Mouse (Mus musculus): ENCODE data around the gene Trir. TPM values are rescaled to one million over a fixed set of nuclear protein-coding genes. Genes with fewer than 3 reads are reported as not detected.
A peak's percentile ranks its signal among the peaks of the same experiment; 100 is the strongest.

Trir gene
- polyA plus RNA-seq, 1 experiment from 2014 or later: 102 TPM

DNA sequence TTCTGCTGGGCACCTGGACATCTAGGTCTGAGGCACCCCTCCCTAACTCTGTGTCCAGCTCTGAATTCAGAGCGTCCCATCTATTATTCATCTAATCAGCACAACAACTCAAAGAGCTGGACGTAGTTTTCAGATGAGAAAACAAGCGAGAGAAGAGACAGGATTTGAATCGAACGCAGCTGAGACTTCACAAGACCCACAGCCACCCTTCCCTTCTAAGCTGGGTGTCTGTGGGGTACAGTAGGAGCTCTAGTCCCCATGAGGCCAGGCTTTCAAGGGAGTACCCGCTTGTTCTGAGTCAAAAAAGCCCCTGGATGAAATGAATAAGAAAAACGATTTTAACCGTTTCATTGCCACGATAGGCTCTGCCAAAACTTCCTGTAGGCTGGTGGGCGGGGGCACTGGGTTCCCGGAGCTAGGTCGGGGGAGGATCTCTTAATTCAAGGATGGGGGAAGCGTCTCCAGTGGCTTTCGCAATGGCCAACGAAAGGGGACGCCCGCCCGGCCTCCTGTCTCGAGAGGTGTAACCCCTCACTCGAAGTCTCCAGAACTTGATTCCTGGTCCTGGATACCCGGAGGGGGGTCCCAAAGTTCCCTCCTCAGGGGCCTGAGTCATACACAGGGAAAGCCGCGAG is 41.5 kb upstream of the Trir start:
- Histone ChIP-seq H3K9me3 (no peaks in the 10 kb centered on the region), H3K4me3 (peak overlapping the region; percentile 51), H3K4me1 (peaks cover 47% of the 10 kb centered on the region), H3K27ac (peak overlapping the region; percentile 81), H3K4me2 (peak overlapping the region; percentile 95), H3K9ac (peak overlapping the region; percentile 39; the same call in 1 of the 2 replicates), H3K36me3 (no peaks in the 10 kb centered on the region), H3K27me3 (0 out of 2 replicates have a peak, but pooled peaks cover 4% of the 10 kb centered on the region)
- ATAC-seq (ENCODE audit: insufficient number of reproducible peaks, low FRiP score, low TSS enrichment, low read depth): no peak
- 1% methylated on average over 23 of the region's 23 CpGs for WGBS

- H3K9me3 ChIP-seq: no peaks in the 10 kb centered on the region
- no peaks in the 10 kb centered on the region for H3K36me3 ChIP-seq
- H3K9ac ChIP-seq: peak overlapping the region; percentile 39; the same call in 1 of the 2 replicates
- 0 out of 2 replicates have a peak, but pooled peaks cover 4% of the 10 kb centered on the region for H3K27me3 ChIP-seq
- peak overlapping the region; percentile 51 for H3K4me3 ChIP-seq
- ATAC-seq (ENCODE audit: insufficient number of reproducible peaks, low FRiP score, low TSS enrichment, low read depth): no peak
- H3K27ac ChIP-seq: peak overlapping the region; percentile 81
- H3K4me1 ChIP-seq: peaks cover 48% of the 10 kb centered on the region
- H3K4me2 ChIP-seq: peak overlapping the region; percentile 95
- WGBS: 1% methylated on average over 53 of the region's 53 CpGs
Observed at GRCm38 (mm10) chr8:84985684-84986378, 40.8 kb upstream of the Trir start.

- Histone ChIP-seq H3K36me3 (no peaks in the 10 kb centered on the region), H3K9me3 (no peaks in the 10 kb centered on the region), H3K9ac (no peak overlapping the region), H3K4me1 (peaks cover 47% of the 10 kb centered on the region), H3K4me3 (peak overlapping the region; percentile 51), H3K4me2 (peak overlapping the region; percentile 95), H3K27ac (peak overlapping the region; percentile 81; the same call in 1 of the 2 replicates), H3K27me3 (0 out of 2 replicates have a peak, but pooled peaks cover 4% of the 10 kb centered on the region)
- WGBS: 31% methylated on average over 8 of the region's 8 CpGs
- no peak for ATAC-seq (ENCODE audit: insufficient number of reproducible peaks, low FRiP score, low TSS enrichment, low read depth)
Observed at GRCm38 (mm10) chr8:84986379-84986945, 40.2 kb upstream of the Trir start.

- WGBS: 80% methylated on average over 5 of the region's 5 CpGs
- no peak overlapping the region for H3K4me3 ChIP-seq
- H3K4me1 ChIP-seq: peaks cover 40% of the 10 kb centered on the region
- H3K4me2 ChIP-seq: no peak overlapping the region
- no peak overlapping the region for H3K9ac ChIP-seq
- no peaks in the 10 kb centered on the region for H3K36me3 ChIP-seq
- no peaks in the 10 kb centered on the region for H3K9me3 ChIP-seq
- no peak overlapping the region for H3K27ac ChIP-seq
- ATAC-seq (ENCODE audit: insufficient number of reproducible peaks, low FRiP score, low TSS enrichment, low read depth): no peak
- H3K27me3 ChIP-seq: 0 out of 2 replicates have a peak, but pooled peaks cover 4% of the 10 kb centered on the region
Observed at GRCm38 (mm10) chr8:84987388-84987787, 39.2 kb upstream of the Trir start.

GRCm38 (mm10) chr8:84987903-84988302 is 38.7 kb upstream of the Trir start:
- no peak overlapping the region for H3K4me2 ChIP-seq
- no peak overlapping the region for H3K4me3 ChIP-seq
- 64% methylated on average over 2 of the region's 2 CpGs for WGBS
- H3K9me3 ChIP-seq: no peaks in the 10 kb centered on the region
- H3K27me3 ChIP-seq: 0 out of 2 replicates have a peak, but pooled peaks cover 4% of the 10 kb centered on the region
- no peak for ATAC-seq (ENCODE audit: insufficient number of reproducible peaks, low FRiP score, low TSS enrichment, low read depth)
- H3K4me1 ChIP-seq: peaks cover 39% of the 10 kb centered on the region
- H3K36me3 ChIP-seq: no peaks in the 10 kb centered on the region
- H3K27ac ChIP-seq: no peak overlapping the region
- H3K9ac ChIP-seq: no peak overlapping the region

GRCm38 (mm10) chr8:84989311-84989731 is 37.3 kb upstream of the Trir start:
- no peak for ATAC-seq (ENCODE audit: insufficient number of reproducible peaks, low FRiP score, low TSS enrichment, low read depth)
- H3K27ac ChIP-seq: 0 out of 2 replicates have a peak overlapping the region, but pooled peaks have one; percentile 33
- 1% methylated on average over 15 of the region's 15 CpGs for WGBS
- H3K9me3 ChIP-seq: no peaks in the 10 kb centered on the region
- peak overlapping the region; percentile 7; the same call in 1 of the 2 replicates for H3K4me3 ChIP-seq
- H3K27me3 ChIP-seq: peaks cover 5% of the 10 kb centered on the region; the same call in 1 of the 2 replicates
- peak overlapping the region; percentile 91 for H3K4me2 ChIP-seq
- H3K4me1 ChIP-seq: peaks cover 36% of the 10 kb centered on the region
- no peaks in the 10 kb centered on the region for H3K36me3 ChIP-seq
- no peak overlapping the region for H3K9ac ChIP-seq

DNA sequence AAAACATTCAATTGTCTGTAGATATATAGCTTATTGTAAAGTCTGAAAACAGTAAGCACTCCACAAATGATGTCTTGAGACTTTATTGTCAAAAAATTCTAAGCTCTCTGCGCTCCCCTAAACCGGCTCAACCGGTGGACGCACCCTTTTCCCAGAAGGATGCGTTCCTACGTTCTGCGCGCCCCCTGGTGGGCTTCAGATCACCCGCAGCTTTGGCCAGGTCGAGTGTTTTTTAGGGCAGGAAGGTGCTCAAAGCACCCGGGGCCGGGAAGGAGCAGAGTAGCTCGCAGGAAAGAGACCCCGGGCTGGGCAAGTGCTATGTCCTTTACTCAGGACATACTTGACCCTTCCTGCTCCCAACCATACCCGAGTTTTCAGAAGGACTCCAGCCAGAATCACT is 36.8 kb upstream of the Trir start:
- H3K9me3 ChIP-seq: no peaks in the 10 kb centered on the region
- H3K4me2 ChIP-seq: peak overlapping the region; percentile 91
- 0% methylated on average over 15 of the region's 15 CpGs for WGBS
- peak overlapping the region; percentile 84 for H3K27ac ChIP-seq
- peaks cover 2% of the 10 kb centered on the region; the same call in 1 of the 2 replicates for H3K36me3 ChIP-seq
- ATAC-seq (ENCODE audit: insufficient number of reproducible peaks, low FRiP score, low TSS enrichment, low read depth): peak; percentile 57
- H3K4me1 ChIP-seq: peaks cover 31% of the 10 kb centered on the region
- H3K4me3 ChIP-seq: peak overlapping the region; percentile 61
- H3K9ac ChIP-seq: peak overlapping the region; percentile 52
- H3K27me3 ChIP-seq: peaks cover 10% of the 10 kb centered on the region

DNA sequence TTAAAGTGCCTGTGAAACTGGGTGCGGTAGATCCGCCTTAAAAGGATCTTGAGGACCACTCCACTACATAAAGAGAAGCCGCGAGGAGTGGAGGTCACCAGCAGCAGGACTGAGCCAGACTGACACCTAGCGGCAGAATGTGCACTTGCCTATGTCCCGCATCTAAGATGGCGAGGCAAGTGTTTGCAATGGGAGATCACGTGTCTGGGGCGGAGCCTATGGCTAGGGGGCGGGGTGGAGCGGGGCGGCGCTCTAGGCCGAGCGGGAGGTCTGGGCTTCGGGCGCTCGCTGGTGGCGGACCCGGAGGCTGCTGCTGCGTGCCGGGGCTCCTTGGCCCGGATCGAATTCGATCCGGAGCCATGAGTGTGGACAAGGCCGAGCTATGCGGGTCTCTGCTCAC is 36.3 kb upstream of the Trir start, which contains the start of gene Hook2:
TSS of gene Hook2 (plus strand) at position 255 of the 400 bp plus-strand sequence.
- WGBS: 0% methylated on average over 28 of the region's 28 CpGs

DNA sequence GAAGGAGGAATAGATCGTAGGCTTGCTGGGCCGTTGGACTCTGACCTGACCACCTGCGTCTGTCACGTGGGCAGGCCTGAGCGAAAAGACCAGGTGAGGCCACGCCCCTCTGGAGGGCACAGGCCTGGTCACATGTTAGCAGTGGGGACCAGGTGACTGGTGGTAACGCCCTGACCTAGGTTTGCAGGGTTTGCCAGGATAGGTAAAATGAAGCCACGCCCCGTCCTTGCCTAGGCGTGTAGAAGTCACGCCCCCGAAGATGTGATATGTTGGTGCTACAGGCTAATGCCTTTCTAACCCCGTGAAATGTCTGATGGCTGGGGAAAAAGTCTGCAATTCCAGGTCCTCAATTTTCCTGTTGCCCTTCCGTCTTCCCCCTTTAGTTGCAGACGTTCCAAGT is 35.8 kb upstream of the Trir start:
- peak overlapping the region; percentile 58 for H3K9ac ChIP-seq
- peaks cover 17% of the 10 kb centered on the region for H3K27me3 ChIP-seq
- peak; percentile 22; the same call in 1 of the 2 replicates for ATAC-seq (ENCODE audit: insufficient number of reproducible peaks, low FRiP score, low TSS enrichment, low read depth)
- peak overlapping the region; percentile 91 for H3K4me2 ChIP-seq
- WGBS: 3% methylated on average over 15 of the region's 15 CpGs
- peaks cover 4% of the 10 kb centered on the region; the same call in 1 of the 2 replicates for H3K36me3 ChIP-seq
- peak overlapping the region; percentile 84 for H3K27ac ChIP-seq
- no peaks in the 10 kb centered on the region for H3K9me3 ChIP-seq
- peak overlapping the region; percentile 61 for H3K4me3 ChIP-seq
- H3K4me1 ChIP-seq: peaks cover 25% of the 10 kb centered on the region

More for the DNA sequence above, 36.3 kb upstream of the Trir start, which contains the start of gene Hook2:
- H3K9ac ChIP-seq: peak within 1 kb of the TSS; percentile 58
- peak within 1 kb of the TSS; percentile 91 for H3K4me2 ChIP-seq
- peak within 1 kb of the TSS; percentile 84 for H3K27ac ChIP-seq
- ATAC-seq (ENCODE audit: insufficient number of reproducible peaks, low FRiP score, low TSS enrichment, low read depth): peak; percentile 87
- H3K4me3 ChIP-seq: peak within 1 kb of the TSS; percentile 61
- no peaks in the 10 kb centered on the region for H3K9me3 ChIP-seq
- peaks cover 15% of the 10 kb centered on the region for H3K27me3 ChIP-seq
- peaks cover 26% of the 10 kb centered on the region for H3K4me1 ChIP-seq
- peaks cover 4% of the 10 kb centered on the region; the same call in 1 of the 2 replicates for H3K36me3 ChIP-seq

GRCm38 (mm10) chr8:84994375-84994774 is 32.2 kb upstream of the Trir start:
- Histone ChIP-seq H3K27ac (no peak overlapping the region), H3K9me3 (no peaks in the 10 kb centered on the region), H3K4me1 (peaks cover 28% of the 10 kb centered on the region), H3K4me2 (no peak overlapping the region), H3K27me3 (peaks cover 20% of the 10 kb centered on the region), H3K4me3 (no peak overlapping the region), H3K36me3 (peaks cover 4% of the 10 kb centered on the region; the same call in 1 of the 2 replicates), H3K9ac (no peak overlapping the region)
- ATAC-seq (ENCODE audit: insufficient number of reproducible peaks, low FRiP score, low TSS enrichment, low read depth): no peak
- 91% methylated on average over 9 of the region's 9 CpGs for WGBS

DNA sequence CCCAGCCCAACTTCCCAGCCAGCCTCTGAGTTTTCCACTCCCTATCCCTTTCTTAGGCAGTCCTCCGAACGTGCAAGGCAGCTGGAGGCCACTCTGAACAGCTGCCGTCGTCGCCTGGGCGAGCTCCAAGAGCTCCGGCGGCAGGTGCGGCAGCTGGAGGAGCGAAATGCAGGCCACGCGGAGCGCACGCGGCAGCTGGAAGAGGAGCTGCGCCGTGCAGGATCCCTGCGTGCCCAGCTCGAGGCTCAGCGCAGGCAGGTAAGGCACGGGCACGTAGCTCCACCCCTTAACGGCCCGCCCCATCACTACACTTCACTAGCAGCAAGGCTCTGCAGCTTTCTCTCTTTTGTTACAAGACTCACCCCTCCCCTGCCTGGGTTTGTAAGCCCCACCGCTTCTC is 30.9 kb upstream of the Trir start:
- H3K27ac ChIP-seq: no peak overlapping the region
- peaks cover 20% of the 10 kb centered on the region for H3K27me3 ChIP-seq
- H3K4me3 ChIP-seq: no peak overlapping the region
- H3K9me3 ChIP-seq: no peaks in the 10 kb centered on the region
- H3K36me3 ChIP-seq: peaks cover 4% of the 10 kb centered on the region; the same call in 1 of the 2 replicates
- WGBS: 32% methylated on average over 25 of the region's 25 CpGs
- peaks cover 22% of the 10 kb centered on the region for H3K4me1 ChIP-seq
- no peak overlapping the region for H3K9ac ChIP-seq
- H3K4me2 ChIP-seq: 0 out of 2 replicates have a peak overlapping the region, but pooled peaks have one; percentile 0
- ATAC-seq (ENCODE audit: insufficient number of reproducible peaks, low FRiP score, low TSS enrichment, low read depth): no peak
